Mouse (Mus musculus) heart, embryonic 10.5 days (tissue): Measurements from ENCODE around the gene Uggt1. TPM values are rescaled to one million over a fixed set of nuclear protein-coding genes. Genes with fewer than 3 reads are reported as not detected.

ENCODE experiments used
- DNase-seq: peaks from one replicate; pipeline ENCODE4 v3.0.0-alpha.2; 2017; ENCODE audit warnings: low spot score
- H3K27ac ChIP-seq: fragments of 300-500 bp; sonication (generic); 2 replicates; pipeline ENCODE4 v1.5.1; 2016; ENCODE audit warnings: mild to moderate bottlenecking
- H3K27me3 ChIP-seq: fragments of 300-500 bp; sonication (generic); 2 replicates; pipeline ENCODE4 v1.6.1; 2016; ENCODE audit warnings: mild to moderate bottlenecking; ENCODE audit not compliant: poor library complexity, insufficient read depth, severe bottlenecking
- H3K36me3 ChIP-seq: fragments of 300-500 bp; sonication (generic); 2 replicates; pipeline ENCODE4 v1.6.1; 2016; ENCODE audit warnings: mild to moderate bottlenecking, moderate library complexity
- H3K4me1 ChIP-seq: fragments of 300-500 bp; sonication (generic); 2 replicates; pipeline ENCODE4 v1.6.1; 2016; ENCODE audit warnings: mild to moderate bottlenecking
- H3K4me3 ChIP-seq: fragments of 300-500 bp; sonication (generic); 2 replicates; pipeline ENCODE4 v1.5.1; 2016; ENCODE audit warnings: mild to moderate bottlenecking, moderate library complexity
- H3K9me3 ChIP-seq: fragments of 300-500 bp; sonication (generic); 2 replicates; pipeline ENCODE4 v1.6.1; 2016; ENCODE audit warnings: mild to moderate bottlenecking, moderate library complexity
- WGBS: fragments of 180-500 bp; shearing (Covaris S2); methylation state at CpG from one replicate; pipeline ENCODE4 v1.1.7; 2016; 5-methylcytosine and 5-hydroxymethylcytosine counted together
- polyA plus RNA-seq: library from polyadenylated mRNA; unstranded; fragments of >200 nt; fragmentation: Nextera tagmentation; extraction: Ambion mirVana; gene quantifications from 2 replicates; pipeline ENCODE4 v1.2.1, GENCODE M21; 2016

Uggt1 gene
- 45.8 and 51.9 TPM in 2 replicates for polyA plus RNA-seq

- 3% methylated on average over 49 of the region's 49 CpGs for WGBS
- DNase-seq: peak; percentile 98
- no peaks in the 10 kb centered on the region for H3K36me3 ChIP-seq
- peak within 1 kb of the TSS; percentile 87 for H3K4me3 ChIP-seq
- H3K27ac ChIP-seq: peak within 1 kb of the TSS; percentile 90
- no peaks in the 10 kb centered on the region for H3K27me3 ChIP-seq
- peaks cover 13% of the 10 kb centered on the region; the same call in 1 of the 2 replicates for H3K4me1 ChIP-seq
- no peaks in the 10 kb centered on the region for H3K9me3 ChIP-seq
Observed at GRCm38 (mm10) chr1:36244058-36244827, at the start of gene Uggt1. Gene Uggt1, minus strand, starts transcription at chr1:36244720.

GRCm38 (mm10) chr1:36293470-36293869, 49.0 kb upstream of the Uggt1 start:
- Histone ChIP-seq H3K4me3 (no peak overlapping the region), H3K9me3 (no peaks in the 10 kb centered on the region), H3K4me1 (0 out of 2 replicates have a peak, but pooled peaks cover 2% of the 10 kb centered on the region), H3K27ac (no peak overlapping the region), H3K27me3 (peaks cover 17% of the 10 kb centered on the region), H3K36me3 (no peaks in the 10 kb centered on the region)
- WGBS: 89% methylated on average over 8 of the region's 8 CpGs
- no peak for DNase-seq

GRCm38 (mm10) chr1:36281849-36282248, 37.3 kb upstream of the Uggt1 start:
- DNase-seq: no peak
- no peaks in the 10 kb centered on the region for H3K27me3 ChIP-seq
- H3K27ac ChIP-seq: no peak overlapping the region
- no peak overlapping the region for H3K4me3 ChIP-seq
- 86% methylated on average over 6 of the region's 6 CpGs for WGBS
- H3K36me3 ChIP-seq: no peaks in the 10 kb centered on the region
- H3K9me3 ChIP-seq: no peaks in the 10 kb centered on the region
- H3K4me1 ChIP-seq: no peaks in the 10 kb centered on the region

DNA sequence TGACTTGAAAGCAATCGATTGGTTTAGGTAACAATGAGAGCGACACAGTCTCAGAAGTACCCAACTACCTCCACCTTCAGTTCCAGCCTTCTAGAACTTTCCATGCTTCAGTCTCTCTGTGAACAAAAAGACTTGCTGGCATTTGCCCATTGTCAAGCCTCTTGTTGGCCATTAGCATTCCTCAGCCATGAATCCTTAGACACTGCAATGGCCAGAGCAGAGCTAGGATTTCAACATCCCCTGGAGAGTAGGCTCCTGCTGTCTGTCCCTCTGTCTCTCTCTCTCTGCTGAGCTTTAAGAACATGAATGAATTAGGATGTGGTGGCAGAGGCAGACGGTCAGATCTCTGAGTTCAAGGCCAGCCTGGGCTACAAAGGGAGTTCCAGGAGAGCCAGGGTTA, 36.4 kb upstream of the Uggt1 start:
- WGBS: 92% methylated on average over 3 of the region's 3 CpGs
- no peak for DNase-seq
- no peaks in the 10 kb centered on the region for H3K36me3 ChIP-seq
- no peak overlapping the region for H3K4me3 ChIP-seq
- H3K27ac ChIP-seq: no peak overlapping the region
- no peaks in the 10 kb centered on the region for H3K4me1 ChIP-seq
- no peaks in the 10 kb centered on the region for H3K9me3 ChIP-seq
- no peaks in the 10 kb centered on the region for H3K27me3 ChIP-seq

DNA sequence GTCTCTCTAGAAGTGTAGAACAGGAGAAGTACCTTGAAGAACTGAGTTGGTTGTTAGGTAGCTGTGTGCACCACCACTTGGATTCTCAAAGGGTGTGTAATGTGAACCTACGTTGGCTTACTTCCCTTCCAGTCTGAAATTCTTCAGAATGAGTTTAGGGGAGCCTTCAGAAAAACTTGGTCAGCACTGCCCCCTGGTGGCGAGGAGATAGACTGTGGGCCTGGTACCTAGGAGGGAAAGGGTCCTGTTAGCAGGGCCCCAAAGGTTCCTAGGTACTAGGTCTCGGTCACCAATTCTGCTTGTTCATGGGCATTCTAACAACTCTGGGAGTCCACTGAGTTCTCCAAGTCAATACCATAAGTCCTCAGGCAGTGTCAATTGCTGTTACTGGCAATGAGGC, 34.7 kb upstream of the Uggt1 start:
- Histone ChIP-seq H3K27ac (no peak overlapping the region), H3K4me3 (no peak overlapping the region), H3K9me3 (no peaks in the 10 kb centered on the region), H3K4me1 (peaks cover 10% of the 10 kb centered on the region), H3K36me3 (no peaks in the 10 kb centered on the region), H3K27me3 (no peaks in the 10 kb centered on the region)
- WGBS: 25% methylated on average over 3 of the region's 3 CpGs
- peak; percentile 87 for DNase-seq

DNA sequence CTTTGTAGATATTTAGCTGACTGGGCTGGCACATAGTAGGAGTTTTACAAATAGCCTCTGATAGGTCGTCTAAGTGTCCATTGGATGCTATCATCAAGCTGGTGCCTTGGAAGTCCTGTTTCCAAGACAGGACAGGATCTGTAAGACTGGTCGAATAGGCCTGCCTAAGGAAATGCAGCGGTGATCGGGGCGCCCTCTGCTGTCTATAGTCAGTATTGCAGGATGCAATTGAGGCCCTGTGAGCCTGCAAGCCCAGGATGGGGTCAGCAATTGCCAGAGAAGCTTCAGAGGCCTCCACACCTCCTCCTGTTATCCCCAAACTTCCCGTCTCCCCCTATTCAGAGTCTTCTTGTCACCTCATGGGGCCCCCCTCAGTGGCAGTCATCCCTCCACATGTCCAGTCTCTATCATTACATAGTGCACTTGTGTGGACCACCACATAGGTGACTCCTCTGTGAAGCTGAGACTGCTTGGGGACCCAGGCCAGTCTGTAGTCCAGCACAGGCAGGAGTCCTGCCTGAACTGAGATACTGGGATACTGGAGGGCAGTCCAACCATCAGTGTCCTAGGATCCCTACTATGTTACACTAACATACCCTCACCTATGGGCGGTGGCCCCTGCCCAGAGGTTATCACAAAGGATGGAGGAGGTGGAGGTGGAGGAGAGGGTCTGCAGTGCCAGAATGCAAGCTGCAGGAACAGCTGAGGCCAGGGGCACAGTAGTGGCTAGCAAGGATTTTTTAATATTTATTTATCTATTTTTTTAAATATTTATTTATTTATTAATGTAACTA, 32.9 kb upstream of the Uggt1 start:
- peaks cover 25% of the 10 kb centered on the region for H3K4me1 ChIP-seq
- no peak overlapping the region for H3K4me3 ChIP-seq
- H3K27ac ChIP-seq: no peak overlapping the region
- no peaks in the 10 kb centered on the region for H3K27me3 ChIP-seq
- H3K36me3 ChIP-seq: no peaks in the 10 kb centered on the region
- H3K9me3 ChIP-seq: no peaks in the 10 kb centered on the region
- no peak for DNase-seq
- 17% methylated on average over 7 of the region's 7 CpGs for WGBS

GRCm38 (mm10) chr1:36275635-36276389, 31.3 kb upstream of the Uggt1 start:
- 78% methylated on average over 13 of the region's 13 CpGs for WGBS
- no peaks in the 10 kb centered on the region for H3K9me3 ChIP-seq
- no peaks in the 10 kb centered on the region for H3K36me3 ChIP-seq
- H3K4me1 ChIP-seq: peaks cover 41% of the 10 kb centered on the region
- H3K4me3 ChIP-seq: no peak overlapping the region
- H3K27me3 ChIP-seq: peaks cover 9% of the 10 kb centered on the region; the same call in 1 of the 2 replicates
- DNase-seq: no peak
- no peak overlapping the region for H3K27ac ChIP-seq

- no peak for DNase-seq
- H3K4me1 ChIP-seq: peaks cover 54% of the 10 kb centered on the region
- H3K27me3 ChIP-seq: peaks cover 19% of the 10 kb centered on the region
- H3K27ac ChIP-seq: peak within 1 kb of the TSS; percentile 78
- WGBS: 86% methylated on average over 5 of the region's 5 CpGs
- no peaks in the 10 kb centered on the region for H3K36me3 ChIP-seq
- H3K9me3 ChIP-seq: no peaks in the 10 kb centered on the region
- peak within 1 kb of the TSS; percentile 24; the same call in 1 of the 2 replicates for H3K4me3 ChIP-seq
Observed at GRCm38 (mm10) chr1:36274455-36274854, 29.9 kb upstream of the Uggt1 start, which contains the start of gene Neurl3. Gene Neurl3, minus strand, starts transcription at chr1:36274679.

GRCm38 (mm10) chr1:36273288-36273687, 28.8 kb upstream of the Uggt1 start:
- DNase-seq: no peak
- Histone ChIP-seq H3K4me3 (peak overlapping the region; percentile 24; the same call in 1 of the 2 replicates), H3K27ac (peak overlapping the region; percentile 78), H3K4me1 (peaks cover 59% of the 10 kb centered on the region), H3K9me3 (no peaks in the 10 kb centered on the region), H3K27me3 (peaks cover 31% of the 10 kb centered on the region), H3K36me3 (no peaks in the 10 kb centered on the region)
- 12% methylated on average over 9 of the region's 9 CpGs for WGBS

DNA sequence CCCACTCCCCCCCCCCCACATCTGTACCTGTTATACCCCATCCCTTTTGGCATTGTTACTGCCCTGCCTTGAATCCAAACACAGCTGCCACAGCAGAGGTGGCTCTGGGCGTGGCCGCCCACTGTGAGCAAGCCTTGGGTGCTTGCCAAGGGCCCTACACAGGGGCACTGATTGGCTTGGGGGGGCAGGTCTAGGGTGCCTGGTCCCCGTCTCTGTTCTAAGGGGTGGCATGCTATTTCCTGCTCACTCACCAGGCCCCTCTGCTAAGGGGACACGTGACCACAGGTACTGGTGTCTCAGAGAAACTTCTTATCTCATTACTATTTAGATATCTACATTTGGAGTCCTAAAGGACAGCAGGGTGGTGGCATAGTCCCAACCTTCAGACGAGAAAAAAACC, 28.0 kb upstream of the Uggt1 start:
- Histone ChIP-seq H3K27me3 (peaks cover 31% of the 10 kb centered on the region), H3K4me3 (no peak overlapping the region), H3K27ac (peak overlapping the region; percentile 78), H3K9me3 (no peaks in the 10 kb centered on the region), H3K4me1 (peaks cover 59% of the 10 kb centered on the region), H3K36me3 (no peaks in the 10 kb centered on the region)
- 59% methylated on average over 5 of the region's 5 CpGs for WGBS
- no peak for DNase-seq

DNA sequence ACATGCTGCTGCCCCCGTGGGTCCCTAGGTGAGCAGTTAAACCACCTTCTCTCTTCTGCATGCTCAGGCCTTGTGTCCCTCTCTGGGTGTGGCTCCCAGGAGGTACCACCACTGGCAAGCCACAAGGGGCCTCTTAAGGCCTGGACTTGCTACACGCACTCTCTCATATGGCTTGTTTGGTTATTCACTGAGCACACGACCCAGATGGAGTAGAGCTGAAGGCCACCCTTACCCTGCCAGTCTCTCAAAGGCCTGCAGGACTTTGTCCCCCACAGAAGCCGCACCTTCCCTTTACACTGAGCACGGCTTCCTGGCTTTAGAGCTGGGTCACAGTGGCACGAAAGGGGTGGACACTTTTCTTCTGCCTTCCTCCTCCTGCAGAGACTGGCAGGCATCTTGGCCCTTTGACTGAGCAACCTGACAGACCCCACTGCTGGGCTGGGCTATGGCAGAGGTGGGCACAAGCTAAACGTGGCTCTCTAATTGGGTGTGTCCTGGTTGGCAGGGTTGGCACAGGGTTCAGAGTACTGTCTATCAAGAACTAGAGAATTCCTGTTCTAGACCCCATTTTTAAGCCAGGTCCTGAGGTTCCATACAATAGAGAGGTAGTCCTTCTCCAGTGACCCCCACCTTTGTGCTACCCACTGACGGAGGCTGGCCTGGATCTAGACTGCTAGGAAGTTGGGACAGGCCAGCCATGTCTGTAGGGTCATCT, 27.2 kb upstream of the Uggt1 start:
- 73% methylated on average over 8 of the region's 8 CpGs for WGBS

DNA sequence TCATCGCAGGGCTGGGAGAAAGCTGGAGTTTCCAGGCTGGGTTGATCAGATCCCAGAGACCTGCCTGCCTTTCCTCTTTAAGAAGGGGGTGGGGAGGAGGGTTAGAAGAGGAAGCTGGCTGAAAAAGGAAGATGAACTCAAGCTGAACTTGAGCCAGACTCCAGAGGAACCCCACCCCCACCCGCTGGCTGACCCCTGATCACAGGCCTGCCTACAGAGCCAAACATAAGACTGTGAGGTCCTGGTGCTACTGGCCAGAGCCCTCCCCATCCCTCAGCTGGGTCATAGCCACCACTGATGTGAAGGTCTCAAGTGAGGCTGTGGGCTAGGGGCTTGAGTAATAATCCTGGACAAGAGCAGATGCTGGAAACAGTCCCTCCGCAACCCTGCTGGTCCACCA, 26.1 kb upstream of the Uggt1 start:
- Histone ChIP-seq H3K27ac (peak overlapping the region; percentile 81), H3K27me3 (peaks cover 31% of the 10 kb centered on the region), H3K4me3 (no peak overlapping the region), H3K9me3 (no peaks in the 10 kb centered on the region), H3K4me1 (peaks cover 59% of the 10 kb centered on the region), H3K36me3 (no peaks in the 10 kb centered on the region)
- WGBS: 47% methylated on average over 3 of the region's 3 CpGs
- DNase-seq: no peak

More for the DNA sequence above, 27.2 kb upstream of the Uggt1 start:
- H3K27me3 ChIP-seq: peaks cover 31% of the 10 kb centered on the region
- no peaks in the 10 kb centered on the region for H3K36me3 ChIP-seq
- peak overlapping the region; percentile 81 for H3K27ac ChIP-seq
- no peak overlapping the region for H3K4me3 ChIP-seq
- peaks cover 59% of the 10 kb centered on the region for H3K4me1 ChIP-seq
- DNase-seq: no peak
- no peaks in the 10 kb centered on the region for H3K9me3 ChIP-seq
